Mouse (Mus musculus) G1E (cell line): ENCODE results near the gene Sctr.

ENCODE experiments used
- CTCF ChIP-seq: IDR thresholded peaks from 2 replicates; pipeline ENCODE4 v1.5.1; 2012; ENCODE audit warnings: low read depth, low read length, inconsistent platforms, mixed read lengths
- TAL1 ChIP-seq: conservative IDR thresholded peaks from 2 replicates; pipeline ENCODE4 v1.6.1; 2012; ENCODE audit warnings: low read depth, low read length, inconsistent platforms, mixed read lengths

- TF ChIP-seq CTCF (no peak), TAL1 (no peak)
These were observed 68.8 kb downstream of the Sctr start for GRCm38 (mm10) chr1:120075507-120075906.
